Mouse (Mus musculus) Muller cell, postnatal 12 days (primary cell): ENCODE measurements at regions not wholly inside any gene's neighbourhood (a gene's known extent, or its start where the extent isn't known, plus 50 kb on each side); places are given as distances from the start of the nearest gene placed in this dataset.
A peak's percentile ranks its signal among the peaks of the same experiment; 100 is the strongest.

ENCODE experiments used
- DNase-seq: peaks from one replicate; pipeline ENCODE4 v3.0.0-alpha.2; 2015; ENCODE audit errors: inconsistent ontology term

DNA sequence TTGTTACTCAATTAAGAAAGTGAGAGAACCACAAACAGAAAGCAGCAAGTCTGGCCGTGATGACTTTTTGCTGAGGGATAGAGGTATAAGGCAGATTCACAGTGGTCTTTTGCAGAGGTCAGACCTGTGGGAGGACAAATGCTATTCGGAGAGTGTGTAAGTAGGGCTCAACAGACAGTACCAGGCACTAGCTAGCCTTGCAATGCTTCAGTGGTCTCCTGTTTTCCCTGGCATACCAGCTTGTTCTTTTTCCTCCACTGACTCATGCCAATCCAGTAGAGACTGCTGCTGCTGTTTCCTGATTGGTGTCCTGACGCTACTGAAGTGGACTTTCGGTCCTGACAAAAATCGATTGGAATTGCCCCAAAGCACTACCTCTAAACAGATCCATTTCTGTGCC lies 166.4 kb downstream of the Tlr4 start:
- no peak for DNase-seq

DNA sequence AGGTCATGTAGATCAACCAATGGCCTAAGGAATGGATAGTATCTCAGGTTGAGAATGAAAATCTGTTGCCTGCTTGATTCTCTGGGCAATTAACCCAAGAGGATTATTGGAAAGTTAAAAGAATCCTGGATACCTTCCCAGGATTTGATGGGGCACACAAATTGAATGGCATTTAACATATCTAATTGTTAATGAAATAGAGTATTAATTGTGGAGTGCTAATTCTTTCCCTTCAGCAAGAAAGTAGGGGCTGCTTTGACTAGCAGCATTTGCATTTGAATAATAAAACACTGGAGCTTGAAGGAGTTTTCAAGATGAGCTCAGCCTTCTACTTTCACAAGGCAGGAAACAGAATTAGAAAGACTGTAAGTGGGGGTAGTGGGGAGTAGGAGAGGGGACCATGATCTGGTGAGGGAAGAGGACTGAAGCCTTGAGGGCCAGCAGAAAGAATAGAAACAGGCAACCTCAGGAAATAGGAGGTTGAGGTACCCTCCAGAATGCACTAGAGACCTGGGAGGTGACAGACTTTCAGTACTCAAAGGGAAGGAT lies 178.9 kb downstream of the Tlr4 start:
- DNase-seq, result peak; percentile 2

DNA sequence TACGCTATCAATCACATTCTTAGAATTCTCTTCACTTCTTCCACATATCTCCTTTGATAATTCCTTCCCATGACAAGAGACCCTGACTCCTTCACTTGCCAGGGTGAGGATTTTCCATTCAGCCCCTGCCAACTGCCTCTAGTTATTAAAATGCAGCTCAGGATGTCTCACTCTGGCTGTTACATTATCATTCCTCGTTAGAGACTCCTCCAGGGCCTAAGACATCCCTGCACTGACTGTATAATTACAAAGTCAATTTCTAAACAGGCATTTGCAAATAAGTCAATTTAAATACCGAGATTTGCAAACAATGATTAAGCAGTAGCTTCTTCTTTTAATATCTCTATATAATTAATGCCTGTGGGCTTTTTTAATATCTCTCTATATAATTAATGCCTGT lies 184.3 kb downstream of the Tlr4 start:
- no peak for DNase-seq

DNA sequence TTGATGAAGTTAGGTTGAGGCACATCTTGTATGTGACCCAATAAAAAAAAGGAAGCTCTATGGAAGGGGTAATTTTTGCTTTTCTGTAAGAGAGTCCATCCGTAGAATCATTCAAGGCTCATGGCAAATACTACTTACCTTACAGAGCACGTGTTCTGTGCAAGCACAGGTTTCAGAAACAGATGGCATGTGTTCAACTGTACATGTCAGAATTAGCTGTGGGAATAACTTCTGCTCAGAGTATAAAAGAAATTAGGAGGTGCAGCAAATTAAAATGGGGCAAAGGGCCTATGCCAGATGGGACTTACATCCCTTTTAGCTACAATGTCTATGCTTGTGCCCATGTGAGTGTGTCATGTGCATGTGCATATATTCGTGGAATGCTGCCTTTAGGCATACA lies 216.7 kb downstream of the Tlr4 start:
- no peak for DNase-seq
